ENCODE assay signal across 8 mouse cellular contexts in genomic region chr11:120630401-120630871, GRCm38 (mm10). TPM values are rescaled to one million over a fixed set of nuclear protein-coding genes. Genes with fewer than 3 reads are reported as not detected.
DNase-seq lines count a peak whose midpoint lies in the region; ATAC-seq and TF ChIP-seq lines count a peak whose summit lies in the region.

No protein-coding gene starts in this region.

- no peak for TF ChIP-seq EP300 in heart, adult 2 months (IDR thresholded peaks at IDR 0.05; ENCODE audit: insufficient read depth, low read depth, low read length)

- H3K36me3 ChIP-seq in heart, adult 2 months (ENCODE audit: control insufficient read depth, insufficient read depth, low read length) = no peaks in the 10 kb centered on the region
- peaks cover 45% of the 10 kb centered on the region for H3K36me3 ChIP-seq in embryonic facial prominence, embryonic 10.5 days (replicated peaks)
- peaks cover 32% of the 10 kb centered on the region for H3K36me3 ChIP-seq in hindbrain, embryonic 13.5 days
- peaks cover 27% of the 10 kb centered on the region for H3K36me3 ChIP-seq in limb, embryonic 15.5 days
- H3K36me3 ChIP-seq in midbrain, embryonic 15.5 days (replicated peaks) = peaks cover 10% of the 10 kb centered on the region; the same call in 1 of the 2 replicates

- no peak for ATAC-seq in hindbrain, embryonic 13.5 days (ENCODE audit: low FRiP score)
- ATAC-seq in limb, embryonic 15.5 days (ENCODE audit: insufficient number of reproducible peaks, low FRiP score, low TSS enrichment, low read depth) = no peak
- no peak for ATAC-seq in midbrain, embryonic 15.5 days (replicated peaks)

- H3K27ac ChIP-seq in heart, adult 2 months = peak overlapping the region; percentile 69
- peak overlapping the region; percentile 42 for H3K27ac ChIP-seq in embryonic facial prominence, embryonic 10.5 days (replicated peaks)
- H3K27ac ChIP-seq in hindbrain, embryonic 13.5 days = peak overlapping the region; percentile 64
- peak overlapping the region; percentile 64 for H3K27ac ChIP-seq in limb, embryonic 15.5 days
- peak overlapping the region; percentile 32; the same call in 1 of the 2 replicates for H3K27ac ChIP-seq in midbrain, embryonic 15.5 days

- TF ChIP-seq POLR2A in heart, adult 2 months (IDR thresholded peaks at IDR 0.05; ENCODE audit: insufficient read depth, low read depth, low read length) = no peak

- TF ChIP-seq CTCF in heart, adult 2 months (IDR thresholded peaks at IDR 0.05) = no peak

- WGBS in heart, adult 2 months = 19% methylated on average over 5 of the region's 5 CpGs
- 44% methylated on average over 5 of the region's 5 CpGs for WGBS in embryonic facial prominence, embryonic 10.5 days
- WGBS in hindbrain, embryonic 13.5 days = 43% methylated on average over 5 of the region's 5 CpGs
- WGBS in limb, embryonic 15.5 days = 63% methylated on average over 5 of the region's 5 CpGs
- 26% methylated on average over 5 of the region's 5 CpGs for WGBS in midbrain, embryonic 15.5 days

- H3K4me2 ChIP-seq in hindbrain, embryonic 13.5 days = peak overlapping the region; percentile 26
- no peak overlapping the region for H3K4me2 ChIP-seq in limb, embryonic 15.5 days
- 0 out of 2 replicates have a peak overlapping the region, but pooled peaks have one; percentile 2 for H3K4me2 ChIP-seq in midbrain, embryonic 15.5 days

- peak; percentile 56 to 60 for DNase-seq in heart, adult 2 months
- no peak for DNase-seq in heart, postnatal 4 days
- DNase-seq in embryonic facial prominence, embryonic 10.5 days (ENCODE audit: low spot score) = no peak
- DNase-seq in ovary, postnatal 14 days (ENCODE audit: low spot score) = no peak
- DNase-seq in c-Kit-positive CD71-positive TER-119-positive erythroid progenitor cells, embryonic 14.5 days (ENCODE audit: low spot score) = no peak

- intact Hi-C loops in heart, adult 2 months (cut with DNase I) = loop anchor here (5.0 kb wide), 1 partner anchor 42 kb away; the partner anchor contains the start of gene Aspscr1

- peaks cover 23% of the 10 kb centered on the region for H3K4me1 ChIP-seq in heart, adult 2 months (ENCODE audit: control insufficient read depth, insufficient read depth, low read length)
- H3K4me1 ChIP-seq in embryonic facial prominence, embryonic 10.5 days = peaks cover 43% of the 10 kb centered on the region
- H3K4me1 ChIP-seq in hindbrain, embryonic 13.5 days (replicated peaks) = peaks cover 47% of the 10 kb centered on the region
- H3K4me1 ChIP-seq in limb, embryonic 15.5 days = peaks cover 40% of the 10 kb centered on the region
- H3K4me1 ChIP-seq in midbrain, embryonic 15.5 days = peaks cover 39% of the 10 kb centered on the region

- H3K27me3 ChIP-seq in heart, adult 2 months (ENCODE audit: control insufficient read depth, insufficient read depth, low read length) = no peaks in the 10 kb centered on the region
- no peaks in the 10 kb centered on the region for H3K27me3 ChIP-seq in embryonic facial prominence, embryonic 10.5 days (replicated peaks; ENCODE audit: low read depth, poor library complexity, severe bottlenecking)
- H3K27me3 ChIP-seq in hindbrain, embryonic 13.5 days = no peaks in the 10 kb centered on the region
- H3K27me3 ChIP-seq in limb, embryonic 15.5 days = no peaks in the 10 kb centered on the region
- no peaks in the 10 kb centered on the region for H3K27me3 ChIP-seq in midbrain, embryonic 15.5 days (replicated peaks)

- peak overlapping the region; percentile 7 for H3K9ac ChIP-seq in heart, adult 2 months (ENCODE audit: low read depth, low read length)
- peak overlapping the region; percentile 63 for H3K9ac ChIP-seq in hindbrain, embryonic 13.5 days
- H3K9ac ChIP-seq in limb, embryonic 15.5 days = no peak overlapping the region
- peak overlapping the region; percentile 23; the same call in 1 of the 2 replicates for H3K9ac ChIP-seq in midbrain, embryonic 15.5 days

- H3K9me3 ChIP-seq in embryonic facial prominence, embryonic 10.5 days = no peaks in the 10 kb centered on the region
- H3K9me3 ChIP-seq in hindbrain, embryonic 13.5 days = no peaks in the 10 kb centered on the region
- no peaks in the 10 kb centered on the region for H3K9me3 ChIP-seq in limb, embryonic 15.5 days
- no peaks in the 10 kb centered on the region for H3K9me3 ChIP-seq in midbrain, embryonic 15.5 days

- H3K4me3 ChIP-seq in heart, adult 2 months = 0 out of 2 replicates have a peak overlapping the region, but pooled peaks have one; percentile 3
- peak overlapping the region; percentile 99 for H3K4me3 ChIP-seq in embryonic facial prominence, embryonic 10.5 days
- peak overlapping the region; percentile 8; the same call in 1 of the 2 replicates for H3K4me3 ChIP-seq in hindbrain, embryonic 13.5 days
- H3K4me3 ChIP-seq in limb, embryonic 15.5 days = peak overlapping the region; percentile 8; the same call in 1 of the 2 replicates
- H3K4me3 ChIP-seq in midbrain, embryonic 15.5 days = no peak overlapping the region

- peaks cover 5% of the 10 kb centered on the region; the same call in 1 of the 2 replicates for H3K79me2 ChIP-seq in heart, adult 2 months (replicated peaks; ENCODE audit: control insufficient read depth, insufficient read depth, low read length)

RNA-seq across cellular contexts. Expression of gene Mafg, which starts 3.0 kb away (rescaled TPM):
- total RNA-seq in heart, adult 2 months (2021) = 10 to 100 TPM; 35.7 to 45.2 TPM
- polyA plus RNA-seq in heart, adult 2 months (2012; rRNA removed) = 32.8 and 37.2 TPM in 2 replicates
- total RNA-seq in heart, postnatal 4 days (2021) = 10 to 100 TPM; 23.4 to 25.8 TPM
- 24.2 and 25.1 TPM in 2 replicates for polyA plus RNA-seq in embryonic facial prominence, embryonic 10.5 days (2016; fragmentation: Nextera tagmentation; extraction: Ambion mirVana)
- polyA plus RNA-seq in hindbrain, embryonic 13.5 days (2015; fragmentation: Nextera tagmentation; extraction: Ambion mirVana) = 27.5 and 30.8 TPM in 2 replicates
- polyA plus RNA-seq in limb, embryonic 15.5 days (2015; fragmentation: Nextera tagmentation; extraction: Ambion mirVana) = 26.6 and 32.9 TPM in 2 replicates
- polyA plus RNA-seq in midbrain, embryonic 15.5 days (2015; fragmentation: Nextera tagmentation; extraction: Ambion mirVana) = 42.0 and 45.2 TPM in 2 replicates

RNA-seq across cellular contexts. Expression of gene Sirt7, which starts 5.4 kb away (rescaled TPM):
- 1 to 10 TPM; 7.0 to 7.4 TPM for total RNA-seq in heart, adult 2 months (2021)
- 23.7 and 25.9 TPM in 2 replicates for polyA plus RNA-seq in heart, adult 2 months (2012; rRNA removed)
- 10 to 100 TPM; 10.2 to 11.7 TPM for total RNA-seq in heart, postnatal 4 days (2021)
- polyA plus RNA-seq in embryonic facial prominence, embryonic 10.5 days (2016; fragmentation: Nextera tagmentation; extraction: Ambion mirVana) = 27.7 and 29.5 TPM in 2 replicates
- 50.4 and 50.6 TPM in 2 replicates for polyA plus RNA-seq in hindbrain, embryonic 13.5 days (2015; fragmentation: Nextera tagmentation; extraction: Ambion mirVana)
- polyA plus RNA-seq in limb, embryonic 15.5 days (2015; fragmentation: Nextera tagmentation; extraction: Ambion mirVana) = 32.9 and 33.4 TPM in 2 replicates
- 45.8 and 48.2 TPM in 2 replicates for polyA plus RNA-seq in midbrain, embryonic 15.5 days (2015; fragmentation: Nextera tagmentation; extraction: Ambion mirVana)

RNA-seq across cellular contexts. Expression of gene Pcyt2, which starts 12.7 kb away (rescaled TPM):
- total RNA-seq in heart, adult 2 months (2021) = 10 to 100 TPM; 51.8 to 55.6 TPM
- 111 and 125 TPM in 2 replicates for polyA plus RNA-seq in heart, adult 2 months (2012; rRNA removed)
- 10 to 100 TPM; 56.8 to 58.1 TPM for total RNA-seq in heart, postnatal 4 days (2021)
- polyA plus RNA-seq in embryonic facial prominence, embryonic 10.5 days (2016; fragmentation: Nextera tagmentation; extraction: Ambion mirVana) = 142 and 145 TPM in 2 replicates
- 169 and 174 TPM in 2 replicates for polyA plus RNA-seq in hindbrain, embryonic 13.5 days (2015; fragmentation: Nextera tagmentation; extraction: Ambion mirVana)
- 130 and 136 TPM in 2 replicates for polyA plus RNA-seq in limb, embryonic 15.5 days (2015; fragmentation: Nextera tagmentation; extraction: Ambion mirVana)
- polyA plus RNA-seq in midbrain, embryonic 15.5 days (2015; fragmentation: Nextera tagmentation; extraction: Ambion mirVana) = 222 and 233 TPM in 2 replicates

RNA-seq across cellular contexts. Expression of gene Pycr1, which starts 13.1 kb away (rescaled TPM):
- total RNA-seq in heart, adult 2 months (2021) = 1 to 10 TPM in 1 of 2 experiments, under 1 TPM in 1; 0.81 to 1.2 TPM
- 3.9 and 4.9 TPM in 2 replicates for polyA plus RNA-seq in heart, adult 2 months (2012; rRNA removed)
- 1 to 10 TPM; 7.9 to 8.0 TPM for total RNA-seq in heart, postnatal 4 days (2021)
- 32.7 and 33.7 TPM in 2 replicates for polyA plus RNA-seq in embryonic facial prominence, embryonic 10.5 days (2016; fragmentation: Nextera tagmentation; extraction: Ambion mirVana)
- 22.9 and 23.3 TPM in 2 replicates for polyA plus RNA-seq in hindbrain, embryonic 13.5 days (2015; fragmentation: Nextera tagmentation; extraction: Ambion mirVana)
- polyA plus RNA-seq in limb, embryonic 15.5 days (2015; fragmentation: Nextera tagmentation; extraction: Ambion mirVana) = 61.6 and 72.1 TPM in 2 replicates
- 18.2 and 21.2 TPM in 2 replicates for polyA plus RNA-seq in midbrain, embryonic 15.5 days (2015; fragmentation: Nextera tagmentation; extraction: Ambion mirVana)

RNA-seq across cellular contexts. Expression of gene Myadml2, which starts 17.5 kb away (rescaled TPM):
- 10 to 100 TPM; 77.6 to 87.3 TPM for total RNA-seq in heart, adult 2 months (2021)
- 55.1 and 68.3 TPM in 2 replicates for polyA plus RNA-seq in heart, adult 2 months (2012; rRNA removed)
- total RNA-seq in heart, postnatal 4 days (2021) = 10 to 100 TPM; 26.3 to 28.1 TPM
- polyA plus RNA-seq in embryonic facial prominence, embryonic 10.5 days (2016; fragmentation: Nextera tagmentation; extraction: Ambion mirVana) = not detected in 2 replicates
- polyA plus RNA-seq in hindbrain, embryonic 13.5 days (2015; fragmentation: Nextera tagmentation; extraction: Ambion mirVana) = 0.36 and 0.77 TPM in 2 replicates
- 0.61 and 4.0 TPM in 2 replicates for polyA plus RNA-seq in limb, embryonic 15.5 days (2015; fragmentation: Nextera tagmentation; extraction: Ambion mirVana)
- polyA plus RNA-seq in midbrain, embryonic 15.5 days (2015; fragmentation: Nextera tagmentation; extraction: Ambion mirVana) = 0.90 and 1.2 TPM in 2 replicates

Comparison
In these comparisons a context has a peak if more than half of its experiments do, and no peak if none do; other contexts are left out.
1. DNase-seq: peak in heart, adult 2 months (2 of 2); none in heart, postnatal 4 days (single experiment), embryonic facial prominence, embryonic 10.5 days (single experiment), ovary, postnatal 14 days (single experiment) and c-Kit-positive CD71-positive TER-119-positive erythroid progenitor cells, embryonic 14.5 days (single experiment).
2. Peak in every context shown above with its lines, with median percentiles within 50 percentile points of each other: H3K27ac ChIP-seq.